Mouse (Mus musculus): Measurements from ENCODE around the gene Prr3. TPM values are rescaled to one million over a fixed set of nuclear protein-coding genes. Genes with fewer than 3 reads are reported as not detected.

Prr3 gene
- total RNA-seq (2014; fragmentation: Nextera tagmentation) (38.6 and 49.4 TPM in 2 replicates), total RNA-seq (2017) (11.4 and 15.6 TPM in 2 replicates), polyA plus RNA-seq (2012) (30.1 and 33.1 TPM in 2 replicates)

DNA sequence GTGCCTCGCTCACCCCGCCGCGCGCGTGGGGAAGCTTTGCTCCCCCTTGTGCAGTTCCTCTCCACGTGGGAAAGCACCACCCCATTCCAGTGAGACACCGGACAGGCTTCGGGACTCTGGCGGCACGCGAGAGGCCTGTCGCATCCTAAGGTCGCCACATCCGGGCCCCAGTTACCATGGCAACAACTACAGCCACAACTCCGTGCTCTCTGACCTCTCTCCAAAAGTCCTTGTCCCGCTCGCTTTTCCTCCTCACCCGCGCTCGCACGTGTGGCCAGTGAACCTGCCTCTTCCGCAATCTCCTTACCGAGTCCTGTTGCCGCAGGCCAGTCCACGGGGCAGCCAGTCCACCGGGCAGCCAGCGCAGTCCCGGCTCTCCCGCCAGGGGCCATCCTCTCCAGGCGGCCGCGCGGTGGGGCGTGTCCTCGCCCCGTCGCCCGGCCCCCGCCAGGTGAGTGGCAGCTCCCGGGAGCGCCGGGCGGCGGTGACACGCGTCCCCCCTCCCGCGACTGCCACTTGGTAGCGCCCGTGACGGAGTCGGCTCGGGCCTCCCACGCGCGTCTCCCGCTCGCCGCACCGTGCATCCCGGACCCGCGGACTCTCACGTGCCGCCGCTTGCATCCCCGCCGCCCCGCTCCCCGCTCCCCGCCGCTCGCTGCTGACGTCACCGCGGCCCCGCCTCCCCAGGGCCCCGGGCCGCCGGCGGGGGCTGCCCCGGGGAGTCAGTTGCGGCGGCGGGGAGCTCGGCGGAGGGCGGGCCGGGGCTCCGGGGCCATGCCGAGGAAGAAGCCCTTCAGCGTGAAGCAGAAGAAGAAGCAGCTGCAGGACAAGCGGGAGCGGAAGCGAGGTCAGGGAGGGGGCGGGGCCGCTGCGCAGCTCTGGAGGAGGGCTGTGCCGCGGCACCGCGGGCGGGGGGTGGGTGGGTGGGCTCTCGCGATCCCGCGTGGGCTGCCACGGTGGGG is at the start of gene Prr3, which contains the start of gene Gnl1:
TSS of gene Prr3 (minus strand) at position 836 of the 962 bp plus-strand sequence.
TSS of gene Gnl1 (plus strand) at position 451 of the 962 bp plus-strand sequence.
- Histone ChIP-seq H3K4me3 (ENCODE audit: low read depth, low read length) (peak within 1 kb of the TSS; percentile 94), H3K36me3 (replicated peaks) (peaks cover 74% of the 10 kb centered on the region), H3K27me3 (ENCODE audit: insufficient read depth, low read length) (no peaks in the 10 kb centered on the region), H3K4me1 (ENCODE audit: insufficient read depth, low read depth, low read length) (peaks cover 45% of the 10 kb centered on the region), H3K9me3 (replicated peaks) (no peaks in the 10 kb centered on the region)
- ATAC-seq (ENCODE audit: extremely low read depth, insufficient number of reproducible peaks, low FRiP score, poor library complexity, severe bottlenecking) (peak; percentile 70), DNase-seq (ENCODE audit: low spot score) (peak; percentile 88)
- TF ChIP-seq TAL1 (conservative IDR thresholded peaks at IDR 0.05; ENCODE audit: low read depth, low read length) (no peak), GATA1 (IDR thresholded peaks at IDR 0.05; ENCODE audit: borderline replicate concordance, low read length) (no peak), GATA2 (IDR thresholded peaks at IDR 0.05; ENCODE audit: borderline replicate concordance, low read depth, low read length) (no peak), CTCF (IDR thresholded peaks at IDR 0.05; ENCODE audit: low read depth, low read length) (no peak), POLR2AphosphoS5 (IDR thresholded peaks at IDR 0.05; ENCODE audit: insufficient replicate concordance, low read depth, low read length) (no peak)

GRCm38 (mm10) chr17:36028879-36029619 is 49.0 kb upstream of the Prr3 start:
- ATAC-seq (ENCODE audit: extremely low read depth, insufficient number of reproducible peaks, low FRiP score, poor library complexity, severe bottlenecking) = no peak
- Histone ChIP-seq H3K36me3 (replicated peaks) (peaks cover 53% of the 10 kb centered on the region), H3K4me3 (ENCODE audit: low read depth, low read length) (no peak overlapping the region), H3K27me3 (ENCODE audit: insufficient read depth, low read length) (no peaks in the 10 kb centered on the region), H3K9me3 (replicated peaks) (peaks cover 16% of the 10 kb centered on the region), H3K4me1 (ENCODE audit: insufficient read depth, low read depth, low read length) (peaks cover 49% of the 10 kb centered on the region)
- TF ChIP-seq GATA2 (IDR thresholded peaks at IDR 0.05; ENCODE audit: borderline replicate concordance, low read depth, low read length) (no peak), GATA1 (IDR thresholded peaks at IDR 0.05; ENCODE audit: borderline replicate concordance, low read length) (no peak)
- DNase-seq (ENCODE audit: low spot score) = no peak

DNA sequence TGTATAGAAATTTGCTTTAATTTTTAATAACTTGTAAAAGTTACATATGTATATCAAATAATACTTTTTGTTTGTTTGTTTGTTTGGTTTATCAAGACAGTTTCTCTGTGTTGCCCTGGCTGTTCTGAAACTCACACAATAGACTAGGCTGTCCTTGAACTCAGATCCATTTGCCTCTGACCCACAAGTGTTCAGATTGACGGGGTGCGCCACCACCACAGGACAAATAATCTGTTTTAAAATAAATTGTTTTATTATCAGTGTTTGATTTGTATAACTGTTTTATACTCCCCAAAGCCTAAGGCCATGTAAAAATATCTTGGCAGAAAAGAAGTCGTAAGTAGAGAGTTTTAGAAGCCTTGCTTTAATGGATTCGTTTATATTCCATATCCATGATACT is 47.6 kb upstream of the Prr3 start:
- no peak for ATAC-seq (ENCODE audit: extremely low read depth, insufficient number of reproducible peaks, low FRiP score, poor library complexity, severe bottlenecking)
- H3K4me1 ChIP-seq (ENCODE audit: insufficient read depth, low read depth, low read length) = peaks cover 62% of the 10 kb centered on the region

GRCm38 (mm10) chr17:36025901-36026300 is 45.9 kb upstream of the Prr3 start:
- H3K9me3 ChIP-seq (replicated peaks) = peaks cover 27% of the 10 kb centered on the region
- TF ChIP-seq TAL1 (conservative IDR thresholded peaks at IDR 0.05; ENCODE audit: low read depth, low read length) = no peak
- no peak for TF ChIP-seq POLR2AphosphoS5 (IDR thresholded peaks at IDR 0.05; ENCODE audit: insufficient replicate concordance, low read depth, low read length)
- no peak for TF ChIP-seq GATA1 (IDR thresholded peaks at IDR 0.05; ENCODE audit: borderline replicate concordance, low read length)
- TF ChIP-seq GATA2 (IDR thresholded peaks at IDR 0.05; ENCODE audit: borderline replicate concordance, low read depth, low read length) = no peak
- no peak for TF ChIP-seq CTCF (IDR thresholded peaks at IDR 0.05; ENCODE audit: low read depth, low read length)
- no peaks in the 10 kb centered on the region for H3K27me3 ChIP-seq (ENCODE audit: insufficient read depth, low read length)
- DNase-seq (ENCODE audit: low spot score) (no peak), ATAC-seq (ENCODE audit: extremely low read depth, insufficient number of reproducible peaks, low FRiP score, poor library complexity, severe bottlenecking) (no peak)
- peaks cover 60% of the 10 kb centered on the region for H3K4me1 ChIP-seq (ENCODE audit: insufficient read depth, low read depth, low read length)
- H3K4me3 ChIP-seq (ENCODE audit: low read depth, low read length) = no peak overlapping the region
- H3K36me3 ChIP-seq (replicated peaks) = peaks cover 73% of the 10 kb centered on the region

More for the DNA sequence above, 47.6 kb upstream of the Prr3 start:
- Histone ChIP-seq H3K4me3 (ENCODE audit: low read depth, low read length) (no peak overlapping the region), H3K27me3 (ENCODE audit: insufficient read depth, low read length) (no peaks in the 10 kb centered on the region), H3K36me3 (replicated peaks) (peaks cover 63% of the 10 kb centered on the region), H3K9me3 (replicated peaks) (peaks cover 16% of the 10 kb centered on the region)
- TF ChIP-seq CTCF (IDR thresholded peaks at IDR 0.05; ENCODE audit: low read depth, low read length) (no peak), GATA1 (IDR thresholded peaks at IDR 0.05; ENCODE audit: borderline replicate concordance, low read length) (no peak), TAL1 (conservative IDR thresholded peaks at IDR 0.05; ENCODE audit: low read depth, low read length) (no peak), GATA2 (IDR thresholded peaks at IDR 0.05; ENCODE audit: borderline replicate concordance, low read depth, low read length) (no peak), POLR2AphosphoS5 (IDR thresholded peaks at IDR 0.05; ENCODE audit: insufficient replicate concordance, low read depth, low read length) (no peak)
- no peak for DNase-seq (ENCODE audit: low spot score)

- no peaks in the 10 kb centered on the region for H3K27me3 ChIP-seq (ENCODE audit: insufficient read depth, low read length)
- TF ChIP-seq GATA1 (IDR thresholded peaks at IDR 0.05; ENCODE audit: borderline replicate concordance, low read length) = no peak
- TF ChIP-seq TAL1 (conservative IDR thresholded peaks at IDR 0.05; ENCODE audit: low read depth, low read length) = no peak
- no peak for TF ChIP-seq CTCF (IDR thresholded peaks at IDR 0.05; ENCODE audit: low read depth, low read length)
- TF ChIP-seq GATA2 (IDR thresholded peaks at IDR 0.05; ENCODE audit: borderline replicate concordance, low read depth, low read length) = no peak
- no peak for TF ChIP-seq POLR2AphosphoS5 (IDR thresholded peaks at IDR 0.05; ENCODE audit: insufficient replicate concordance, low read depth, low read length)
- DNase-seq (ENCODE audit: low spot score) = no peak
- H3K4me3 ChIP-seq (ENCODE audit: low read depth, low read length) = no peak overlapping the region
- H3K4me1 ChIP-seq (ENCODE audit: insufficient read depth, low read depth, low read length) = peaks cover 60% of the 10 kb centered on the region
- peaks cover 32% of the 10 kb centered on the region for H3K9me3 ChIP-seq (replicated peaks)
- H3K36me3 ChIP-seq (replicated peaks) = peaks cover 75% of the 10 kb centered on the region
- ATAC-seq (ENCODE audit: extremely low read depth, insufficient number of reproducible peaks, low FRiP score, poor library complexity, severe bottlenecking) = no peak
Observed at GRCm38 (mm10) chr17:36025197-36025596, 45.2 kb upstream of the Prr3 start.

Measured in G1E (cell line).